Mouse (Mus musculus) midbrain, embryonic 14.5 days (tissue): ENCODE data around the gene Gpr37l1. TPM values are rescaled to one million over a fixed set of nuclear protein-coding genes. Genes with fewer than 3 reads are reported as not detected.

ENCODE experiments used
- ATAC-seq: fragments of 200-750 bp; cut with Nextera tagmentation; 2 replicates; pipeline ENCODE4 v1.8.0; 2017; ENCODE audit warnings: moderate number of reproducible peaks, moderate library complexity; ENCODE audit not compliant: low FRiP score, low TSS enrichment
- DNase-seq: peaks from one replicate; pipeline ENCODE4 v3.0.0-alpha.2; 2015
- H3K27ac ChIP-seq: fragments of 300-500 bp; sonication (generic); replicated peaks from 2 replicates; pipeline ENCODE4 v1.5.1; 2014; ENCODE audit warnings: mild to moderate bottlenecking, low read depth, low read length, moderate library complexity
- H3K27me3 ChIP-seq: fragments of 300-500 bp; sonication (generic); 2 replicates; pipeline ENCODE4 v1.6.1; 2014; ENCODE audit warnings: low read length, control low read depth, mixed read lengths; ENCODE audit not compliant: control insufficient read depth, insufficient read depth
- H3K36me3 ChIP-seq: fragments of 300-500 bp; sonication (generic); 2 replicates; pipeline ENCODE4 v1.6.1; 2014; ENCODE audit warnings: low read length, control low read depth; ENCODE audit not compliant: control insufficient read depth, insufficient read depth
- H3K4me1 ChIP-seq: fragments of 300-500 bp; sonication (generic); 2 replicates; pipeline ENCODE4 v1.6.1; 2014; ENCODE audit warnings: mild to moderate bottlenecking, antibody characterized with exemption, low read length, control low read depth; ENCODE audit not compliant: control insufficient read depth, insufficient read depth
- H3K4me2 ChIP-seq: fragments of 300-500 bp; sonication (generic); 2 replicates; pipeline ENCODE4 v1.6.1; 2014; ENCODE audit warnings: mild to moderate bottlenecking, low read length, moderate library complexity
- H3K4me3 ChIP-seq: fragments of 300-500 bp; sonication (generic); replicated peaks from 2 replicates; pipeline ENCODE4 v1.5.1; 2014; ENCODE audit warnings: low read depth, low read length
- H3K9ac ChIP-seq: fragments of 300-500 bp; sonication (generic); replicated peaks from 2 replicates; pipeline ENCODE4 v1.6.1; 2014; ENCODE audit warnings: mild to moderate bottlenecking, low read length, moderate library complexity
- H3K9me3 ChIP-seq: fragments of 300-500 bp; sonication (generic); 2 replicates; pipeline ENCODE4 v1.6.1; 2016; ENCODE audit warnings: low read length, control low read depth, mixed read lengths; ENCODE audit not compliant: control insufficient read depth
- WGBS: fragments of 180-500 bp; shearing (Covaris S2); extraction: QIAGEN DNeasy Blood & Tissue Kit; methylation state at CpG from one replicate; pipeline ENCODE4 v1.1.7; 2014; 5-methylcytosine and 5-hydroxymethylcytosine counted together
- polyA plus RNA-seq: library from polyadenylated mRNA; unstranded; fragments of >200 nt; fragmentation: Nextera tagmentation; extraction: Ambion mirVana; gene quantifications from 2 replicates; pipeline ENCODE4 v1.2.1, GENCODE M21; 2014

The Gpr37l1 gene
- 0.30 and 0.34 TPM in 2 replicates for polyA plus RNA-seq

GRCm38 (mm10) chr1:135167435-135167834 is at the start of gene Gpr37l1:
Gpr37l1 (minus strand) TSS chr1:135167681.
- Histone ChIP-seq H3K27me3 (no peaks in the 10 kb centered on the region), H3K9ac (no peak within 1 kb of the TSS), H3K27ac (no peak within 1 kb of the TSS), H3K4me2 (no peak within 1 kb of the TSS), H3K4me1 (no peaks in the 10 kb centered on the region), H3K36me3 (no peaks in the 10 kb centered on the region), H3K4me3 (no peak within 1 kb of the TSS), H3K9me3 (no peaks in the 10 kb centered on the region)
- ATAC-seq (no peak), DNase-seq (no peak)
- WGBS = 63% methylated on average over 11 of the region's 11 CpGs

- H3K27ac ChIP-seq = no peak overlapping the region
- no peaks in the 10 kb centered on the region for H3K4me1 ChIP-seq
- no peaks in the 10 kb centered on the region for H3K27me3 ChIP-seq
- no peaks in the 10 kb centered on the region for H3K36me3 ChIP-seq
- no peak overlapping the region for H3K9ac ChIP-seq
- no peaks in the 10 kb centered on the region for H3K9me3 ChIP-seq
- DNase-seq (no peak), ATAC-seq (no peak)
- 91% methylated on average over 9 of the region's 9 CpGs for WGBS
- H3K4me3 ChIP-seq = no peak overlapping the region
- H3K4me2 ChIP-seq = no peak overlapping the region
These were observed 46.5 kb upstream of the Gpr37l1 start for GRCm38 (mm10) chr1:135213772-135214640.

GRCm38 (mm10) chr1:135210421-135210820 is 42.9 kb upstream of the Gpr37l1 start:
- whole genome bisulfite sequencing = 47% methylated on average over 5 of the region's 5 CpGs
- no peaks in the 10 kb centered on the region for H3K9me3 ChIP-seq
- DNase-seq = no peak
- no peak overlapping the region for H3K4me3 ChIP-seq
- H3K27ac ChIP-seq = no peak overlapping the region
- H3K4me2 ChIP-seq = no peak overlapping the region
- ATAC-seq = no peak
- H3K4me1 ChIP-seq = no peaks in the 10 kb centered on the region
- H3K36me3 ChIP-seq = no peaks in the 10 kb centered on the region
- H3K9ac ChIP-seq = no peak overlapping the region
- H3K27me3 ChIP-seq = no peaks in the 10 kb centered on the region

GRCm38 (mm10) chr1:135208716-135209115 is 41.2 kb upstream of the Gpr37l1 start:
- Histone ChIP-seq H3K27ac (no peak overlapping the region), H3K4me2 (no peak overlapping the region), H3K4me3 (no peak overlapping the region), H3K36me3 (no peaks in the 10 kb centered on the region), H3K27me3 (no peaks in the 10 kb centered on the region), H3K9ac (no peak overlapping the region), H3K4me1 (no peaks in the 10 kb centered on the region), H3K9me3 (no peaks in the 10 kb centered on the region)
- WGBS = 78% methylated on average over 9 of the region's 9 CpGs
- DNase-seq = no peak
- no peak for ATAC-seq

- DNase-seq (no peak), ATAC-seq (no peak)
- no peak overlapping the region for H3K4me3 ChIP-seq
- no peak overlapping the region for H3K27ac ChIP-seq
- H3K27me3 ChIP-seq = no peaks in the 10 kb centered on the region
- no peaks in the 10 kb centered on the region for H3K36me3 ChIP-seq
- H3K9ac ChIP-seq = no peak overlapping the region
- H3K9me3 ChIP-seq = no peaks in the 10 kb centered on the region
- no peaks in the 10 kb centered on the region for H3K4me1 ChIP-seq
- no peak overlapping the region for H3K4me2 ChIP-seq
- WGBS = 92% methylated on average over 14 of the region's 14 CpGs
These were observed 39.3 kb upstream of the Gpr37l1 start for GRCm38 (mm10) chr1:135206586-135207339.

- Histone ChIP-seq H3K9me3 (no peaks in the 10 kb centered on the region), H3K27ac (no peak overlapping the region), H3K9ac (no peak overlapping the region), H3K27me3 (no peaks in the 10 kb centered on the region), H3K36me3 (no peaks in the 10 kb centered on the region), H3K4me2 (no peak overlapping the region), H3K4me3 (no peak overlapping the region), H3K4me1 (no peaks in the 10 kb centered on the region)
- 55% methylated on average over 4 of the region's 4 CpGs for WGBS
- ATAC-seq (no peak), DNase-seq (no peak)
These were observed 37.8 kb upstream of the Gpr37l1 start for GRCm38 (mm10) chr1:135205257-135205656.

GRCm38 (mm10) chr1:135204196-135205126 is 37.0 kb upstream of the Gpr37l1 start:
- Histone ChIP-seq H3K9ac (no peak overlapping the region), H3K9me3 (no peaks in the 10 kb centered on the region), H3K36me3 (no peaks in the 10 kb centered on the region), H3K4me3 (no peak overlapping the region), H3K27ac (no peak overlapping the region), H3K4me1 (peaks cover 1% of the 10 kb centered on the region), H3K27me3 (no peaks in the 10 kb centered on the region), H3K4me2 (no peak overlapping the region)
- 32% methylated on average over 12 of the region's 12 CpGs for WGBS
- DNase-seq = no peak
- ATAC-seq = no peak

- H3K9me3 ChIP-seq = no peaks in the 10 kb centered on the region
- WGBS = 82% methylated on average over 4 of the region's 4 CpGs
- H3K4me3 ChIP-seq = no peak overlapping the region
- peaks cover 8% of the 10 kb centered on the region for H3K4me1 ChIP-seq
- H3K27ac ChIP-seq = no peak overlapping the region
- no peak for DNase-seq
- H3K36me3 ChIP-seq = no peaks in the 10 kb centered on the region
- H3K4me2 ChIP-seq = no peak overlapping the region
- ATAC-seq = no peak
- no peaks in the 10 kb centered on the region for H3K27me3 ChIP-seq
- no peak overlapping the region for H3K9ac ChIP-seq
These were observed 32.9 kb upstream of the Gpr37l1 start for GRCm38 (mm10) chr1:135200400-135200799.
